Mouse (Mus musculus): ENCODE measurements around the gene Rbbp9.

Gene Rbbp9

DNA sequence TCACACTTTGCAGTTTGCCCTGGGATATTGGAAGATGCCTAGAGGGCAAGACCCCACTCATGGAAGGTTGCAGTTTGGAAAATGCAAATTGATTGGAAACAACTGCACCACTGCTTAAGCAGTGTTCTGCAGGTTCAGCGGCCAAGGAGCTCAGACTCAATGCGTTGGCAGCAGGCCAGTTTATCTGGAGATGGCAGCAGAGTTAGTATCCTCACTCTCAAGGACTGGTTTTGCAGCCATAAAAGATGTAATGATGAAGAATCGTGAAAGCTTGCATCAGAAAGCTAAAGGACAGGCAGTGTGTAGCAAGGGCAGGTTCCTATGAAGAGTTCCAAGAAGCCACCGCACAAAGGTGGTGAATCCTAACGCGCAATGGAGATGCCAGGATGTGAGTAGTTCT is 48.5 kb downstream of the Rbbp9 start:
- no peak for DNase-seq (ENCODE audit: low read depth, low spot score)

Data from WW6 (cell line).